Mouse (Mus musculus): ENCODE results near the gene Ccdc28b.

The Ccdc28b gene

GRCm38 (mm10) chr4:129622803-129623535 lies 778 bp downstream of the Ccdc28b start:
- ATAC-seq (ENCODE audit: low TSS enrichment), result no peak

DNA sequence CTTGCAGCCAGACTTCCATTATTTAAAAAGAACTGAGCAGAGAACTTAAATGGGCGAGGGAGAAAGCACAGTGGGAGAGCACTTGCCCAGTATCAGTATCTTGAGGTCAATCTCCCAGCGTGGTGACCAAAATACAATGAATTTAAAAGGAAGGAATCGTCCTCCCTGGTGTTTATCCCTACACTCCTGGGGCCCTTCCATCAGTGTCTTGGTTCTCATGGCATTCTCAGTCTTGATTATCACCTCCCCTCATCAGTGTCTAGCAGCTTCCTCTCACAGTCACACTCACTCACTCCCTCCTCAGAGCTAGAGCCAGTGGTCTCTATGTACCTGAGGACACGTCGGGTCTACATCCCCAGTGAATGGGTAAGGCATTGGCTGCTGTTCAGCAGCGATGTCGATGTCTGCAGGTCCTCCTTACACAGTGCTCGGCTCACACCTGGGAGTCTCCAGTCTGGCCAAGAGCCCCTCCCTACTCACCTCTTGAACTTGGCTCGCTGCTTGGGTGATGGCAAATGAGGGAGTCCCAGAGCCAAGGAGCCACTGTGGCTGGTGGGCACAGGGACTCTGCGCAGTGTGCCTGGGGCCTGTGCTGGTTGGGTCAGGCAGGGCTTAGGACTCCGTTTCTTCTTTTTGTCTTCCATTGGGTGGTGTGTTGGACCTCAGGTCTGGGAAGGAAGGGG lies 1.5 kb downstream of the Ccdc28b start:
- no peak for ATAC-seq (ENCODE audit: low TSS enrichment)

GRCm38 (mm10) chr4:129621283-129621841 lies 2.4 kb downstream of the Ccdc28b start:
- ATAC-seq (ENCODE audit: low TSS enrichment), result no peak

GRCm38 (mm10) chr4:129620419-129621282 lies 3.1 kb downstream of the Ccdc28b start:
- ATAC-seq (ENCODE audit: low TSS enrichment), result no peak

- peak; percentile 83 for ATAC-seq (ENCODE audit: low TSS enrichment)
Measured at GRCm38 (mm10) chr4:129618786-129619691, 4.7 kb downstream of the Ccdc28b start, which contains the start of gene Iqcc. TSS of gene Iqcc (minus strand) at chr4:129619099.

- ATAC-seq (ENCODE audit: low TSS enrichment), result no peak
Measured at GRCm38 (mm10) chr4:129618031-129618430, 5.7 kb downstream of the Ccdc28b start.

GRCm38 (mm10) chr4:129617121-129617641 lies 6.6 kb downstream of the Ccdc28b start:
- ATAC-seq (ENCODE audit: low TSS enrichment), result no peak

DNA sequence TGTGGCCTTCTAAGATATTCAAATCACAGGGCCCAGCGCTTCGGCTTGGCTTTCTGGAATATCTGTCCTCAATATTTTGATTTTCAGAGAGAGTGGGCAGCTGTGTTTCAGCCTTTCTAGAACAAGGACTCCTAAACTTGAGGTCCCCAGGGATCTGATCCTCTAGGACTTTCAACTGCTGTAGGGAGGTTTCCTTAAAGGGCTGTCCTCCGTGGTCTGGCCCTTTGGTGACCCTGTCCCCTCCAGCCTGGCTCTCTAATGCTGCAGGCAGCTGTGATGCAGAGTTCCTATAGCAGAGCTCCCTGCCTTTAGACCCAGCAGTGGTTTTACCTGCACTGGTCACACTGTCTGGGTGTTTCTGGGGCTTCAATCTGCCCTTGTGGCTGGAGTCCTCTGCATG lies 7.1 kb downstream of the Ccdc28b start:
- no peak for ATAC-seq (ENCODE audit: low TSS enrichment)

GRCm38 (mm10) chr4:129615801-129616290 lies 7.9 kb downstream of the Ccdc28b start:
- peak; percentile 22; the same call in 1 of the 2 replicates for ATAC-seq (ENCODE audit: low TSS enrichment)

GRCm38 (mm10) chr4:129614093-129614492 lies 9.7 kb downstream of the Ccdc28b start, which contains the start of gene Dcdc2b:
TSS of gene Dcdc2b (minus strand) at chr4:129614257.
- no peak for ATAC-seq (ENCODE audit: low TSS enrichment)

- ATAC-seq (ENCODE audit: low TSS enrichment), result no peak
Measured at GRCm38 (mm10) chr4:129610472-129610871, 13.3 kb downstream of the Ccdc28b start.

DNA sequence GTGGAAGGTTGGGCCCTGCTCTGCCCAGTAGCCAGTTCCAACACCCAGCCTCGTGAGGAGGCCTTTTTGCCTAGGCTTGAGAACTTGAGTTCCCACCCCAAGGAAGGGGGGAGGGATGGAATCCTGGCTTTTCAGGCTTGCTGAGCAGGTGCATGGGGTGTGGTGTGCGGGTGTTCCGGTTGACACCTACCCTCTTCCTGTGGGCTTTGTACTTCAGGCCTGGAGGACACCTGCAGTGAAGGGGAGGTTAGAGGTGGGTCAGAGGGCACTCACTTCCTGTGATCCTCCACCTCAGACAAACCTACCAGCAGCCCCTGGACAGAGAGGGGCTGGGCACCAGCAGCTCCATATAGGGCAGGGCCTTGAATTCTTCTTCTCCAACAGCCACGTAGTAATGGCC lies 13.7 kb downstream of the Ccdc28b start:
- ATAC-seq (ENCODE audit: low TSS enrichment), result no peak

GRCm38 (mm10) chr4:129609139-129609631 lies 14.6 kb downstream of the Ccdc28b start:
- peak; percentile 13 for ATAC-seq (ENCODE audit: low TSS enrichment)

DNA sequence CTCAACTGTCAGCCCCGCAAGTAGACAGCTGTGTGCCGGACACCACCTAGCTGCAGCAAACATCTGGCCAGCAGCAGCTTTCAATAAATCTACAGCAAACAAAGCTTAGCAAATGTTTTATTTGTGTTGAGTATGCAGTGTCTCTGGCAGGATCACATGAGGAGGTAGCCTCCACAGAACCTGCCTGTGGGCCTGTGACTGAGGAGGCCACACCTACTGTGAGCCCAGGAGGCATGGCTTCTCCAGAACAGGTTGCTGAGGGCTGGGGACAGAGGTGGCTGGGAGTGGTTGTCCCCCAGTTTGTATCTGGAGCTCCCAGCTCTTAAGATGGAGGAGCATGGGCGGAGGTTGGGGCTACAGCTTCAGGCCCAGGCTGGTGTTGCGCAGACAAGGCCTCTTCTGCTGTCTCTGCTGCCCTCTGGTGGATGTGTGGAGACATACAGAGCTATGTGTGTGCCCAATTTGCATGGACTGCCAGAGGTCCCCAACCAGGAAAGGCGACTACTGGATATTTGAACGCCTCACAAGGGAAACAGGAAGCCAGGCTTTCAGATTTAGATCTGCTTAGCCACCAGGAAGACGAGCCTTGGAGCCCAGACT lies 15.2 kb downstream of the Ccdc28b start:
- peak; percentile 83 for ATAC-seq (ENCODE audit: low TSS enrichment)

GRCm38 (mm10) chr4:129600233-129601158 lies 23.3 kb downstream of the Ccdc28b start, which contains the start of the genes Eif3i and Tmem234:
TSS of gene Eif3i (minus strand) at chr4:129600648.
TSS of gene Tmem234 (plus strand) at chr4:129600668.
- peak; percentile 98 for ATAC-seq (ENCODE audit: low TSS enrichment)

- ATAC-seq (ENCODE audit: low TSS enrichment), result no peak
Measured at GRCm38 (mm10) chr4:129588865-129589264, 34.9 kb downstream of the Ccdc28b start.

DNA sequence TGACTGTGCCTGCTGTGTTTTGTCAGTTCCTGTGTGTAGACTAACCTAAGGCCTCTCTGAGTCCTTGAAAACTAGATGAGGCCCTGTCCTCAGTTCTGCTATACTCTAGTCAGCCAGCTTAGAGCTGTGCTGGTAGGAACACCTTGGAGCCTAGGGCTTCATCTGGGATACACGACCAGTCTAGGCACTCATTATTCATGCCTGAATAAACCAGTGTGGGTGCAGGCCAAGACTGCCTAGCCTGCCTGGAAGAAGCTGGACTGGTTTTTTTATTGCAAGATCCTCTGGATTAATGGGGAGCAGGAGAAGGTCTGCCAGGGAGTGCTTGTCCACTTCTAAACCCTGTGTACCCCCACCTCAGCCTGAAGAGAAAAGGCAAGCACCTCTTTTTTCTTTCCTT lies 36.8 kb downstream of the Ccdc28b start:
- ATAC-seq (ENCODE audit: low TSS enrichment), result no peak

DNA sequence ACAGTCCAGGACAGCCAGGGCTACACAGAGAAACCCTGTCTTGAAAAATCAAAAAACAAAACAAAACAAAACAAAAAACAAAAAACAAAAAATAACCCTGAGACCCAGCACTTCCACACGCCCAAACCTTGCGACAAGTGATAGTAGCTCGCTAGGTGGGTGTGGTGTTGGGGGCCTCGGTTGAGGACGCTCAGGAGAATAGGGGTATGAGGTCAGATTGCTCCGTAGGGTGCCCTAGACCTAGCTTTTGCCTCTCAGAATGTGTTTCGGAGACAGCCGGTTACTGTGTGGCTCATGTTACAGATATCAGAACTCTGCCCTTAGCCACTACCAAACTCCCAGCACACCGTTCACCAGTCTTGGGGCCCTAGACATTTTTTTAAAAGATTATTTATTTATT lies 38.0 kb downstream of the Ccdc28b start:
- ATAC-seq (ENCODE audit: low TSS enrichment), result no peak

All from frontal cortex, adult (tissue).